Mouse (Mus musculus): ENCODE measurements around the gene Efnb3. TPM values are rescaled to one million over a fixed set of nuclear protein-coding genes. Genes with fewer than 3 reads are reported as not detected.

Efnb3 gene
- 0.50 and 0.58 TPM in 2 replicates for polyA plus RNA-seq (2015; fragmentation: Nextera tagmentation; extraction: Ambion mirVana)

- 6% methylated on average over 53 of the region's 59 CpGs for WGBS (ENCODE audit: insufficient replicate concordance)
- H3K9ac ChIP-seq = no peak within 1 kb of the TSS
- no peak for ATAC-seq (ENCODE audit: insufficient read depth)
Observed at GRCm38 (mm10) chr11:69559851-69560765, at the start of gene Efnb3. Efnb3 (minus strand) TSS chr11:69560205.

GRCm38 (mm10) chr11:69609416-69609815 lies 49.4 kb upstream of the Efnb3 start:
- Histone ChIP-seq H3K27me3 (peaks cover 10% of the 10 kb centered on the region; the same call in 1 of the 2 replicates), H3K9me3 (replicated peaks) (no peaks in the 10 kb centered on the region), H3K4me3 (replicated peaks) (no peak overlapping the region), H3K27ac (replicated peaks) (peak overlapping the region; percentile 74), H3K4me2 (peak overlapping the region; percentile 38; the same call in 1 of the 2 replicates), H3K4me1 (replicated peaks) (peaks cover 67% of the 10 kb centered on the region), H3K9ac (no peak overlapping the region), H3K36me3 (replicated peaks) (no peaks in the 10 kb centered on the region)
- 19% methylated on average over 7 of the region's 7 CpGs for WGBS (ENCODE audit: insufficient replicate concordance)
- ATAC-seq (ENCODE audit: insufficient read depth) = peak; percentile 14; the same call in 1 of the 2 replicates

More at GRCm38 (mm10) chr11:69559851-69560765, at the start of gene Efnb3:
- Histone ChIP-seq H3K27me3 (peaks cover 72% of the 10 kb centered on the region), H3K27ac (replicated peaks) (no peak within 1 kb of the TSS), H3K9me3 (replicated peaks) (no peaks in the 10 kb centered on the region), H3K4me2 (peak within 1 kb of the TSS; percentile 60), H3K4me1 (replicated peaks) (peaks cover 24% of the 10 kb centered on the region), H3K36me3 (replicated peaks) (peaks cover 44% of the 10 kb centered on the region), H3K4me3 (replicated peaks) (peak within 1 kb of the TSS; percentile 33)

GRCm38 (mm10) chr11:69608525-69608924 lies 48.5 kb upstream of the Efnb3 start:
- Histone ChIP-seq H3K4me3 (replicated peaks) (no peak overlapping the region), H3K4me2 (peak overlapping the region; percentile 38; the same call in 1 of the 2 replicates), H3K27me3 (peaks cover 13% of the 10 kb centered on the region; the same call in 1 of the 2 replicates), H3K27ac (replicated peaks) (peak overlapping the region; percentile 74), H3K9me3 (replicated peaks) (no peaks in the 10 kb centered on the region), H3K9ac (peak overlapping the region; percentile 25; the same call in 1 of the 2 replicates), H3K4me1 (replicated peaks) (peaks cover 68% of the 10 kb centered on the region), H3K36me3 (replicated peaks) (no peaks in the 10 kb centered on the region)
- ATAC-seq (ENCODE audit: insufficient read depth) = no peak
- 27% methylated on average over 3 of the region's 3 CpGs for WGBS (ENCODE audit: insufficient replicate concordance)

GRCm38 (mm10) chr11:69606832-69607231 lies 46.8 kb upstream of the Efnb3 start:
- Histone ChIP-seq H3K27ac (replicated peaks) (peak overlapping the region; percentile 29; the same call in 1 of the 2 replicates), H3K4me3 (replicated peaks) (no peak overlapping the region), H3K4me2 (peak overlapping the region; percentile 99; the same call in 1 of the 2 replicates), H3K4me1 (replicated peaks) (peaks cover 74% of the 10 kb centered on the region), H3K36me3 (replicated peaks) (no peaks in the 10 kb centered on the region), H3K9ac (no peak overlapping the region), H3K9me3 (replicated peaks) (no peaks in the 10 kb centered on the region), H3K27me3 (peaks cover 13% of the 10 kb centered on the region; the same call in 1 of the 2 replicates)
- ATAC-seq (ENCODE audit: insufficient read depth) = no peak
- WGBS (ENCODE audit: insufficient replicate concordance) = 64% methylated on average over 2 of the region's 2 CpGs

DNA sequence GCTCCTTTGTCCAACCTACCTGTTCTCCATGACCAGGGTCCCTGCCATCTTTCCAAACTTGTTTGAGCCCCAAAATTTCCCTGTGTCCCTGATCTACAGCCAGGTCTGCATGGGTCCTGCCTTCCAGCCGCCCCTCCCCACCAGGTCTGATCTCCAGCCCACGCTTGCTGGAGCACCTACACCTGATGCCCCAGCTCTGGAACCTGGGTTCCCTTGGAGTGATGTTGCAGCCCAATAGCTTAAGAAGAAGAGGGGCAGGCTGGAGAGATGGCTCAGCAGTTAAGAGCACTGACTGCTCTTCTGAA lies 46.4 kb upstream of the Efnb3 start:
- H3K36me3 ChIP-seq (replicated peaks) = no peaks in the 10 kb centered on the region
- peak overlapping the region; percentile 79 for H3K9ac ChIP-seq
- H3K4me3 ChIP-seq (replicated peaks) = peak overlapping the region; percentile 75
- ATAC-seq (ENCODE audit: insufficient read depth) = no peak
- 68% methylated on average over 2 of the region's 2 CpGs for WGBS (ENCODE audit: insufficient replicate concordance)
- peak overlapping the region; percentile 83 for H3K27ac ChIP-seq (replicated peaks)
- peak overlapping the region; percentile 99 for H3K4me2 ChIP-seq
- peaks cover 78% of the 10 kb centered on the region for H3K4me1 ChIP-seq (replicated peaks)
- no peaks in the 10 kb centered on the region for H3K9me3 ChIP-seq (replicated peaks)
- H3K27me3 ChIP-seq = peaks cover 13% of the 10 kb centered on the region; the same call in 1 of the 2 replicates

- H3K27me3 ChIP-seq = peaks cover 13% of the 10 kb centered on the region; the same call in 1 of the 2 replicates
- H3K27ac ChIP-seq (replicated peaks) = peak within 1 kb of the TSS; percentile 83
- H3K9ac ChIP-seq = peak within 1 kb of the TSS; percentile 79
- 1% methylated on average over 31 of the region's 32 CpGs for WGBS (ENCODE audit: insufficient replicate concordance)
- peak within 1 kb of the TSS; percentile 75 for H3K4me3 ChIP-seq (replicated peaks)
- 0 out of 2 replicates have a peak, but pooled peaks cover 1% of the 10 kb centered on the region for H3K36me3 ChIP-seq (replicated peaks)
- H3K9me3 ChIP-seq (replicated peaks) = no peaks in the 10 kb centered on the region
- H3K4me1 ChIP-seq (replicated peaks) = peaks cover 83% of the 10 kb centered on the region
- ATAC-seq (ENCODE audit: insufficient read depth) = peak; percentile 91
- H3K4me2 ChIP-seq = peak within 1 kb of the TSS; percentile 99
Observed at GRCm38 (mm10) chr11:69605726-69606490, 45.9 kb upstream of the Efnb3 start, which contains the start of gene Atp1b2. Atp1b2 (minus strand) TSS chr11:69605942.

DNA sequence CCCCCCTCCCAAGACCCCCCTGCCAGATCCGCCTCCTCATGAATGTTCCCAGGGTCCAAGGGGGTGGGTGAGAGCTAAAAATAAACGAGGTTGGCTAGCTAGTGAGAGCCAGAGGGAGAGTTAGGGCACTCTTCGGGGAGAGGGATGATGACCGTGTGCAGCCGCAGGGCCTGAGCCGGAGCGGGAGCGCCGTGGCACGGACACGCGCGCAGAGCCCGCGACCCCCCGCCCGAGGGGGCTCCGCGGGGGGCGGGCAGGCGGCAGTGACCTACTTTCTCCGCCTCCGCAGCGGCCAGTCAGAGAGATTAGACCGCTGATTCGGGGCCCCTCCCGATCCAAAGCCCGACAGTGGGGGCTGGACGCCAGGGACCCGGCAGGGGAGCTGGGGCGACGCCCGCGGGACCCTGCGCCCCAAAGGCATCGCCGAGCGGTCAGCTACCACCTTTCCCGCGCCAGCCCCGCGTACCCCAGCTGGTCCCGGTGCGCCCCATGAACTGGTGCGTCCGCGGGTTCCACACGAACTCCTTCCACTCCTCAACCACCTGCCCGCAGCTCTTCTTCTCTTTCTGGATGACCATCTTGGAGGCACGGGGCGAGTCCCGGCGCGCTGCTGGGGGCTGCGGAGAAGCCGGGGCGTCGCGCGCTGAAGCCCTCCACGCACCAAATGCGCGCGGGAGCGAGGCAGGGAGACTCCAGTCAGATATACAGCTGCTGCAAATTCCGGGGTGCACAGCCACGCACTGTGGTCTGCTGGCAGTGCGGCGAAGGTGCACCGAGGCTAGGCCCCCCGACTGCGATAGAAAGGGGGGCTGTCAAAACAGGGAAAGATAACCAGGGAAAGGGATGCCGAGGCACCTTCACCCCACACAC lies 45.0 kb upstream of the Efnb3 start:
- peaks cover 13% of the 10 kb centered on the region; the same call in 1 of the 2 replicates for H3K27me3 ChIP-seq
- H3K4me3 ChIP-seq (replicated peaks) = peak overlapping the region; percentile 75
- no peaks in the 10 kb centered on the region for H3K9me3 ChIP-seq (replicated peaks)
- under 1% methylated on average over 71 of the region's 73 CpGs for whole genome bisulfite sequencing (ENCODE audit: insufficient replicate concordance)
- H3K36me3 ChIP-seq (replicated peaks) = peaks cover 3% of the 10 kb centered on the region; the same call in 1 of the 2 replicates
- peak overlapping the region; percentile 79 for H3K9ac ChIP-seq
- H3K4me2 ChIP-seq = peak overlapping the region; percentile 99
- H3K27ac ChIP-seq (replicated peaks) = peak overlapping the region; percentile 83
- peaks cover 86% of the 10 kb centered on the region for H3K4me1 ChIP-seq (replicated peaks)
- peak; percentile 11 for ATAC-seq (ENCODE audit: insufficient read depth)

DNA sequence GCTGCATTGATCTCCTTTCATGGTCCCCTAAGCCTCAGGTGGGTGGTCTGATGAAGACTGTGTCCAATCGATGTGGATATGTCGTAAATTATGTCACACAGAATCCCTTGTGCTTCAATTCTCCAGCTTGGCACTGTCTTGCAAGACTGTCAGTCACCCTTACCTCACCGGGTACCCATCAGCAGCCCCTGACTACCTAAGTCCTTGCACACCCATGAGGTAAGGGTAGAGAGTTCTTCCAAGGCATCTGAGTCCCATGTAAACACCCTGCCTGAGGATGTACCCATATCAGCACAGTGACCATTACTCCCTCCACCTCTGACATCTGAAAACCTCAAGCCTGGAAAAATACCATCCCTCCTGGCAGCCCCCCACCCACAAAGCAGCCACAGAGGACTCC lies 44.3 kb upstream of the Efnb3 start:
- peak overlapping the region; percentile 99 for H3K4me2 ChIP-seq
- peak overlapping the region; percentile 79 for H3K9ac ChIP-seq
- peak overlapping the region; percentile 83 for H3K27ac ChIP-seq (replicated peaks)
- no peak for ATAC-seq (ENCODE audit: insufficient read depth)
- H3K4me3 ChIP-seq (replicated peaks) = peak overlapping the region; percentile 75
- H3K27me3 ChIP-seq = peaks cover 13% of the 10 kb centered on the region; the same call in 1 of the 2 replicates
- peaks cover 3% of the 10 kb centered on the region; the same call in 1 of the 2 replicates for H3K36me3 ChIP-seq (replicated peaks)
- H3K9me3 ChIP-seq (replicated peaks) = no peaks in the 10 kb centered on the region
- peaks cover 86% of the 10 kb centered on the region for H3K4me1 ChIP-seq (replicated peaks)
- 58% methylated on average over 3 of the region's 3 CpGs for WGBS (ENCODE audit: insufficient replicate concordance)

- H3K4me2 ChIP-seq = peak overlapping the region; percentile 99
- peaks cover 86% of the 10 kb centered on the region for H3K4me1 ChIP-seq (replicated peaks)
- H3K27ac ChIP-seq (replicated peaks) = peak overlapping the region; percentile 83
- no peak overlapping the region for H3K4me3 ChIP-seq (replicated peaks)
- WGBS (ENCODE audit: insufficient replicate concordance) = 75% methylated on average over 8 of the region's 8 CpGs
- no peaks in the 10 kb centered on the region for H3K9me3 ChIP-seq (replicated peaks)
- H3K27me3 ChIP-seq = peaks cover 13% of the 10 kb centered on the region; the same call in 1 of the 2 replicates
- H3K9ac ChIP-seq = no peak overlapping the region
- peaks cover 3% of the 10 kb centered on the region; the same call in 1 of the 2 replicates for H3K36me3 ChIP-seq (replicated peaks)
- ATAC-seq (ENCODE audit: insufficient read depth) = no peak
Observed at GRCm38 (mm10) chr11:69603516-69603915, 43.5 kb upstream of the Efnb3 start.

GRCm38 (mm10) chr11:69601768-69602167 lies 41.8 kb upstream of the Efnb3 start:
- WGBS (ENCODE audit: insufficient replicate concordance) = 37% methylated on average over 3 of the region's 3 CpGs
- H3K4me2 ChIP-seq = no peak overlapping the region
- no peaks in the 10 kb centered on the region for H3K9me3 ChIP-seq (replicated peaks)
- H3K27ac ChIP-seq (replicated peaks) = peak overlapping the region; percentile 21; the same call in 1 of the 2 replicates
- peaks cover 79% of the 10 kb centered on the region for H3K4me1 ChIP-seq (replicated peaks)
- 0 out of 2 replicates have a peak overlapping the region, but pooled peaks have one; percentile 7 for H3K9ac ChIP-seq
- ATAC-seq (ENCODE audit: insufficient read depth) = no peak
- H3K4me3 ChIP-seq (replicated peaks) = no peak overlapping the region
- H3K27me3 ChIP-seq = peaks cover 13% of the 10 kb centered on the region; the same call in 1 of the 2 replicates
- H3K36me3 ChIP-seq (replicated peaks) = peaks cover 3% of the 10 kb centered on the region
